Mouse (Mus musculus): Measurements from ENCODE around the gene Pfkp.

Gene Pfkp

DNA sequence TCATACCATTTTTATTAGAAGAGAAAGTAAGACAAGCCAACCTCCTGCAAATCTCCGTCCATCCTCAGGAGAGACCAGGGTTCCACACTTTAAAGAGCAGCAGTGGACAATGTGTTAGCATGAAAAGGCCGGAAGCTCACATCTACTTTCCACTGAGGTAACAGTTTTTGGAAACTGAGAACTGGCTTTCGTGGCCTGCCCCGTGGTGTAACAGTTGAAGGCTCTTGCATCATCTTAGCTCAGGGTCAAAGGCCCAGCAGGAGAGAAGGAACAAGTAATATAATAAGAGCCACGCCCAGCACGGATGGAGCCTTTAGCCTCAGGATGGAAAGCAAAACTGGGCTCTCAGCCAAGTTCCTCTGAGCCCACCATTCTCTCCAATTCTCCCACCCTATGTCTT lies 12.1 kb downstream of the Pfkp start:
- DNase-seq: no peak

DNA sequence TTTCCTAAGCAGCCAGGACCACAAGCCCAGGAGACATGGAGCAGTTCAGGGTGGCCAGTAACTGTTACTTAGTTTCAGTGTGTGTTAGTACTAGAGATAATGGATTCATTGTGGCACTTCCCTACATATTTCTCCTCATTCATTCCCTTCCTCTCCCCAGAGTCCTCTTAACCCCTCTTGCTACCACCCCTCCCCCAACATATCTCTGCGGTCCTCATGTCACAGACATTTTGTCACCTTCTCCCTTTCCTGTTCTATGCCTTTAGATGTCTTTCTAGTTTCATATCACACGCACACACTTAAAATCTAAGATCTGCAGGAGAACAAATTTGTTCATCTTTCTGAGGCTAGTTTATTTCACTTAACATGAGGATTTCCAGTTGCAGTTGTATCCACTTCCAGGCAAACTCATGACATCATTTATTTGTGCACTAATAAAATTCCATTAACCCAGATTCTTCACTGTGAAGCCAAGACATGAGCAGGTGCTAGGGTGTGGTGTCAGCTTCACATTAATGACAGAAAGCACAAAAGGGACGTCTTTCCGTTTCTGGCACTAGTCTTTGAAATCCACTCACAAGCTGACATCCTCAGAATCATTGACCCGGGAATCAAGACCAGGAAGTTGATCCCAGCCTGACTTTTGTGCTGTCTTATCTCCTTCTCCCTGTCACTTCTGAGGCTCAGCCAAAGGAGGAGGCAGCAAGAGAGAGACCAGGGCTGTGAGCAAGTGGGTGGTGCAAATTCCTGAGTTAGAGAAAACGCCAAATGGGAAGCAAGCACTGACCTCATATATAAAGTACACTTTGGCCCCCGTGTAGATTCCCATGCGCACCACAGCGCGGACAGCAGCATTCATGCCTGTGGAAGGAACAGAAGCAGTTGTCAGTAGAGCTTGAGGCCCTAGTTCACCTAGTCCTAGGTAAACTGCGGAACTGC lies 13.2 kb downstream of the Pfkp start:
- no peak for DNase-seq

DNA sequence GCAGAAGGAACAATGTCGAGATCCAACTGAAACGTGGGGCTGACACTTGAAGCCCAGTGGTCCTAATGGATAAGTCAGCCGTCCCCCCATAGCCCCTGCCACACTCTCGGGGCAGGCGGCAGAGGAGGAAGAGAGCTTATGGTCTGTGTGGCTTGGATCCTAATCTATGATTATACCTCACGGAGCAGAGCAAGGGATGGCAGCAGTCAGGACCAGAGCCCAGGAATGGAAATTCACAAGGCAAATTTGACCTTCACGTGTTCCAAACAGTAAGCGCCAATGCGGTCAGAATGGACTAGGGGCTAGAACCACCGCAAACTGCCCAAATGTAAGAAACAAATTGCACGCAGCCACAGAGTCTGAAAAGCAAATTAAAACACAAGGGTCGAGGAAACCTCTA lies 14.5 kb downstream of the Pfkp start:
- no peak for DNase-seq

DNA sequence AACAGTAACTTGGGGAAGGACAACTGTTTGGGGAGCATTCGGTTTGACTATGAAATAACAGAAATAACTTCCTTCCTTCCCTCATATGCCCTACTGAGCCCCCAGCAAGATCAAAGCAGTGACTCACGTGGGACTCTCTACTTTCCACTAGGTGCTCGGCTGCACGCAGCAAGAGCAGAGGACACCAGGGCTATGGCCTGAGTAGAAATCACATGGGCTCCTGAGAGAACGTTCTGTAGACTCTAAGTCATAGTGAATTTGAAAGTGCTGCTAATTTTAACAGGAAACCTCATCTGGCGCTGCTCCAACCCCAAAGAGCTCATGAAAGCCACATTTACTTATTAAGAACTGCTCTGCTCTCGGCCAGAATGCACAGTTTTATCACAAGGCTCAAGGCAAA lies 15.1 kb downstream of the Pfkp start:
- DNase-seq: peak; percentile 45

DNA sequence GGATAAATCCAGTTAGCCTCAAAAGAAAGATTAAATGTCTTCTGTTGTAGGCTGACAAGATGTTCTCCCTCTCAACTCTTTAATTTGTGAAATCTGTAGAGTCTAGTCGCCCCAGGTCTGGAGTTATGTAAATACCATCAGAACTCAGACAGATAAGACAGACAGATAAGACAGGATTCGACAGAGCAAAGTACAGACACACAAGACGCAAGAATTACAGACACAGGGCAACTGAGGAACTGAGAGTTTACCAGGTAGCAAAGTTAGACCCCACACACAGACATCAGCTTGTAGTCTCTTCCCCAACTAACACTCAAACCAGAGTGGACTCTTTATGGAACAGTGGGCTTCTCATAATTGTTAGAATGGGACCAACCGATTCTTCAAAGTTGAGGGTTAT lies 15.6 kb downstream of the Pfkp start:
- no peak for DNase-seq

DNA sequence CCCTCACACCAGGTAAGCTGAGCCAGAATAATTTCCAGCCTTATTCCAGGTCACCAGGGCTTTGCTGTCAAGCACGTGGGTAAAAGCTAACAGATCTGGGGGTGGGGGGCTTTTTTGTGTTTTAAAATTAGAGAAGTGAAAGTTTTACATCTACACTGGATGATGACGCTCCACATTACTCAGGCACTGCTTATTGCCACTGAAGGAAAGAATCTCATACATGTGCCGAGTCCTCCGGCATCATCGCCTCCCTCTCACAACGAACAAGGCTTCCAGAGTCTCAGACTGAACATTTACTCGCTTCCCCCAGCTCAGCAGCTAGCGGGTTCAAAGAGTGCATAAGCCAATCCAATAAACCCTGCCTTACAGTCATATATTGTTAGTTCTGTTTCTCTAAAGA lies 16.1 kb downstream of the Pfkp start:
- no peak for DNase-seq

DNA sequence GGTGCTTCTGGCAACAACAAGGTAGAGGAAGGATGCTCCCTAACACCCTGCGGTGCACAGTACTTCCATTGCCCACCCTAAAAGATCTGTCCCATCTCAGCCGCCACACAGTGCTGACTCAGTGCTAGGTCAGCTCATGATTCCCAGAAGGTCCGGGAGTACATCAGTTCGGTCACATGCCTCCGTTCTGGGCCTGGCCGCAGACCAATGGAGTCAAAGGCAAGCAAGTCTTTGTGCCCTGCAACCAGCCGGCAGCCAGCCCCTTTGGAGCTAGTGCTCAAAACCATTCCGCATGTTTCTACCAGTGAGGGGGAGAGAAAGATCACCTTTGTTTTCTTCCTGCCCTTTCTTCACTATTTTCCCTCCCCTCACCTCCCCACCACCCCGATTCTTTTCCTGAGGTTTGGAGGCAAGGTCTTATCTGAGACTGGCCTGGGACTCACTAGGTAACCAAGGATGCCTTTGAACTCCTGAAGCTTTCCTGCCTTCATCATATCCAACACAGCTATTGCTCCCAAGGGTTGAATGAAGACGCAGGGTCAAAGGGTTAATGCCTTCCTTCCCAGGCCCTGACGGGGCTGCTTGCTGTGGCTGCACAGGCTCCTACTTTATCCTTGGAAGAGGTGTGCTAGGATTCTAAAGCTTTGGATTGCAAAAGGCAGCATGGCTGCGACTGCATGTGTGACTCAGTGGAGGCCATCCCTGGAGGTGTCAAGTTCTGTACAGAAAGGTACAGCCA lies 16.6 kb downstream of the Pfkp start:
- DNase-seq: no peak

DNA sequence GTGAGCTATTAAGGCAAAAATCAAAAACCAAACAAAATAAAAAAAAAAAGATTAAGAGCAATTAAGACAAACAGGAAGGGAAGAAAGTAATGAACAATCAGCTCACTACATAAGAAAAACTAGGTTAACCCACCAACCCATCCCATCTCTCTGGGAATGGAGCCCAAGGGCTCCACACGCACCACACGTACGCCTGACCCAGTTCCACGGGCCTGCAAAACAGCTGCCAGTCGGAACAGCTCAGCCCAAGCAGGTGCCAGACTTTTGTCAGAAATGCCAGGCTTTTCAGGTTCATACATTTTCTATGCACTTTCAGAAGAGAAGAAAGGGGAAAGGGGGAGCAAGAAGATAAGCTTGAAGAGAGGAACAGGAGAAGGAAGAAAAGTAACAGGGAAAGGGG lies 17.9 kb downstream of the Pfkp start:
- DNase-seq: no peak

DNA sequence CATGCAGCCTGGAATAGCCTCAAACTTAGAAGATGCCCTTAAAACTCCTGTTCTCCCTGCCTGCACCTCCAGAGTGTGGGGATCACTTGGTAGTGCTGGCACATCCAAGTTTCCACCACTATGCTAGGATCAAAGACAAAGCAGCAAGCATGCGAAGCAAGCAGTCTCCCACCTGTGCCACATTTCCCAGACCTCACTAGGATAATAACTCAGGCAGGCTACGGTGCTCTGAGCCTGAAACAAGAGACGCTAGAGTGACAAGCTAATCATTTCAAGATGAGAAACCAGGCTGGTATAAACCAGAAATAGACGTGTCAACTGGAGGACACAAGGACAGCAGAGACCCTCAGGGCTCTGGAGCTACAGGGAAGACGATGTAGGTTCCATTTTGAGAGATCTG lies 18.6 kb downstream of the Pfkp start:
- DNase-seq: no peak

DNA sequence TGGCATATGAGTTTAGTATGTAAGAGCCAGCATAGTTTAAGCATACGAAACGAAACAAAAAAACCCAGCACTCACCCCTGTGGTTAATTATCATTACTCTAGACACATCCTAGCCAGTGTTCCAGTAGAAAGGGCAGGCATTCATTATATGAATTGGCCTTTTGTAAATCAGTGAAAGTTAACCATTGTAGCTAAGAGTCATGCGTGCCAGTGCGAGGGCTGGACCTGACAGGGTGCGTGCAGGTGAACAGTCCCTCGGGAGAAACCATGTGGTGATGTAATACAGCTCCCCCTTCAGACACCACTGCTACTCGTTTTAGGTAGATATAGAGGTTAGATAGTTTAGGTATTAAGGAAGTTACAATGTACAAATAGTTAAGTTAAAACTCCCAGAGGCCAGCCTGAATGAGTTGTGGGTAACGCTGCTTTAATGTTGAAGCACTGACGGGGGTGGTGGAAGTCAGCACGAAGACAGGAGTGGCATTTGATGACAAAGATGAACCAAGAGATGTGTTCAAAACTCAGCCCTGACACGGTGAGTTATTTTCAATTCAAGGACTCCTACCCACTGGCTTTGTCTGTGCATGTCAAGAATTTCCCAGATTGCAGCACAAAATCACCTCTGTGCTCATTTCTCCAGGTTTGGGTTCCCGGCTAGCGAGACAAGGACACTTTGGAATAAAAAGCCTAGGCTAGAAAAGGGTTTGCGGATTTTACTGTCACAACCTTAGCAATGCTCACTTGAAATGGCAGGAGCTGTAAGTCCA lies 19.4 kb downstream of the Pfkp start:
- peak; percentile 60 for DNase-seq

DNA sequence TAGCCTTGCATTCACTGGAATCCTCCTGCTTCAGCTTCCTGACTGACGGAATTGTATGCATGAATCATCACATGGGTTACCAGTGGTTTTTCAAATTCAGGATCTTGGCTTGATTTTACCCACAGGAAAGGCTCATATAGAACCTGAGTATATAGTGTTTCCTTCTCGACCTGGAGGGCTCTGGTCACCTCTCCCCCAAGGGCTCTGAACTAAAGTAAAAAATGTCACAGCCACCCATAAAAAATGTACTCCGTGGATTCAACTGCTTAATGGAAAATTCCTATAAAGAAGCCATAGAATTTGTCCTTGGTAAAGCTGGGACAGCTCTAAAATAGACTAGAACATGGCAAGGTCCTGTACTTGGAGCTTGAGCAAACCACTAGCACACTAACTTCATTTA lies 20.3 kb downstream of the Pfkp start:
- DNase-seq: no peak

DNA sequence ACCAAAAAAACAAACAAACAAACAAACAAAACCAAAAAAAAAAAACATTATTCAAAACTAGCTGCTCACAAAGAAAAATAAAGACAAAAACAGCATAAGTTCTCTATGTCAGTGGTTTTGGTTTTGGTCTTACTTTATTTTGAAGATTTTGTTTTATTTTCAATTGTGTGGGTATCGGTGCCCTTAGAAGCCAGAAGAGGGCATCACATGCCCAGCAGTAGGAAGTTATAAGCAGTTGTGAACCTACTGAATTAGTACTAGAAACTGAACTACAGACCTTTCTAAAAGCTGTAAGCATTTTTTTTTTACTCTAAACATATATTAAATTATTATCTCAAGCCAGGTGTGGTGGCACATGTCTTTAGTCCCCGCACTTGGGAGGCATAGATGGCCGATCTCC lies 21.2 kb downstream of the Pfkp start:
- DNase-seq: no peak

DNA sequence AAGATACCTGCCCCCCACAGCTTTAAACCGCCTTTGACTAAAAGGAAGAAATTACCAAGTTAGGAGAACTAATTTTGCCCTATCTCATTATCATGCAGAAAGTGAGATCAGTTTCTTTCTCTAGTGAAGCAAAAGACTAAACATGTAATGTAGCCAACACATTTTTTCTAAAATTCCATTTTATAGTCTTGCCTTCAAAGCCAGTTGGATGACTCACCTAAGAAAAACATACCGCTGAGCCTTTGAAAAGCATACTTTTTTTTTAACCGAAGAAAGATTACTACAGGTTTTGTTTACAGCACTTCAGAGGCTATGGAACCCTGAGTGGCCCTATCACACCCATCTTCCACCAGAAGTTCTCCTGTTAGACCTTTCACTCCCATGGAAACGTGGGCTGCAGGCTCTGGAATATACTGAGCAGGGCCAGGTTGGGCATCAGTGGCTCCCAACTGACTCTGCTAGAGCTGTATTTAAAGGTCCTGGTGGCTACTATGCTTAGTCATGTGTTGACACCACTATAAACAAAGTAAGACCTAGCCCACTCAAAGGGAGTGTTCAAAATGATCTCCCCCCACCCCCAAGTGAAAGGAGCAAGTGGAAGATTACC lies 22.0 kb downstream of the Pfkp start:
- DNase-seq: no peak

DNA sequence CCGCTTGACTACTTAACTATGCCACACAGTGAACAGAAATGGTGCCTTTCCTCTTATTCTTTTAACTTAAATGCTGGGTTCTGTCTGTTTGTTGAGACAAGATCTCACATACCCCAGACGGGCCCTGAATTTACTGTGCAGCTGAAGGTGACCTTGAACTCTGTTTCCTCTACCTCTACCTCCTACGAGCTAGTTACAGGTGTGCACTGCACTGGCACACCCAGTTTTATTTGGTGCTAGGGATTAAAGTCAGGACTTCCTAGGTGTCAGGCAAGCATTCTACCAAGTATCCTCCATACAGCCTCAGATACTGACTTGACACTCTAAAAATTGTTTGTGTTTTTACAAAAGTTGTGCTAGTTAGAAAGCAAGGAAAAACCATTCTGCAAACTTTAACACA lies 22.6 kb downstream of the Pfkp start:
- DNase-seq: no peak

DNA sequence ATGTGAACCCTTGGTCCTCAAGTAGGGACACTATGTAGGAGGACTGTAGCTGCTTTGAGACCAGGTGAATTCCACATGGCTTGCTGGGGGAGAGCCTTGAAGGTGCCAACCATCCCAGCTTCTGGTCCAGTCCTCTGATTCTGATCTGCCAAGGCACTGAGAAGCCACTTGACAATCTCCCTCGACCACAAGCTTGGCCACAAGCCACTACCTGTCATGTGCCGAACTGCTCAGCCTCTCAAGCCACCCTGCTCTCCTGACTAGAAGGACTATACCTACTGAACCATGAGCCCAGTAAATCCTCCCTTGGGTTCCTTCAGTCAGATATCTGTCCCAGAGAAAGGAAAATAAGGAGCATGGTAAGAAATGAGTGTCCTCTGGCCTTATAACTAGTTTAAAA lies 24.0 kb downstream of the Pfkp start:
- DNase-seq: no peak

DNA sequence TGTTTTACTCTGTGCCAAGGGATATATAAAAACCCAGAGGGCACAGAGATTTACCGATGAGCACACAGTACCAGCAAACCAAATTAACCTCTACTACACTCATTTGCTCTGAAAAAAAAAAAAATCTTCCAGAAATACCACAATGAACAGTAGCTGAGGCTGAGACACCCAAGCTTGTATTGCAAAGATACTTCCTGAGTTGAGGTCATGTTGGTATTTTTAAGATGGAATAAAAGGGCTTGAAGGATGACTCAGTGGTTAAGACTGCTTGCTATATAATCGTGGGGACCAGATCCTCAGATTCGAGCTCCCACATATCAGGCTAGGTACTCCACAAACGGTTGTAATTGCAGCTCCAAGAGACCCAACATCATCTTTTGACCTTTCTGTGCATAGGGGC lies 24.5 kb downstream of the Pfkp start:
- no peak for DNase-seq

DNA sequence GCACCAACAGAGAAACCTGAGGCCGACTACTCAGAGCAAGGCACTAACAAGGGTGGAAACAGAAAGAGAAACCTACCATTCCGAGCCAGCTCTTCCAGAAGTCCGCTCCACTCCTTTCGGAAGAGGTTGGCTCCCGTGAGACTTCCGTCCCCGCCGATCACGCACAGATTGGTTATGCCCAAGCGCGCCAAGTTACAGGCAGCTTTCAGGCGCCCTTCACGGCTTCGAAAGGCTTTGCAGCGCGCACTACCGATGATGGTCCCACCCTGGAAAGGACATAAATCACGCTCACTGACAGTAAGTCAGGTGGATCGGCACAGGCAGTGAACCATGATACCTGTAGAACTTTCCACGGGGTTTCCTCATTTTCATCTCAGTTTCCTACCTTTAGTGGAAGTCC lies 26.7 kb downstream of the Pfkp start:
- DNase-seq: no peak

DNA sequence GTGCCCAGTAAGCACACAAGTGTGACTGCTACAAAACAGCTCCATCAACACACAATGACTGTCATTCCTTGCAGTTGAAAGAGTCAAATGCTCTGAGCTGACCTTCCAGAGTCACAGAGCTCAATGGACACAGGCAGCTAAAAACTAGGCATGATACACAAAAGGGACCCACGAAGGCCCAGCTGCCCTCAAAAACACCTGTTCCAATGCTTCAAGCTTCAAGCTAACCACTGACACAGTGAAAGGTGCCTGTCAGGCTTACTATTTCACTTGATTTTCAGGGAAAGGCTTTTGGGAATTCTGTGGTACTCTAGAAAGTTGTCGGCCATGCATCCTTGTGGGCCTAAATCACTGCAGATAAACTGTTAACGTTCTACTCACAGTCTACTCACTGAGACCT lies 28.3 kb downstream of the Pfkp start:
- no peak for DNase-seq

DNA sequence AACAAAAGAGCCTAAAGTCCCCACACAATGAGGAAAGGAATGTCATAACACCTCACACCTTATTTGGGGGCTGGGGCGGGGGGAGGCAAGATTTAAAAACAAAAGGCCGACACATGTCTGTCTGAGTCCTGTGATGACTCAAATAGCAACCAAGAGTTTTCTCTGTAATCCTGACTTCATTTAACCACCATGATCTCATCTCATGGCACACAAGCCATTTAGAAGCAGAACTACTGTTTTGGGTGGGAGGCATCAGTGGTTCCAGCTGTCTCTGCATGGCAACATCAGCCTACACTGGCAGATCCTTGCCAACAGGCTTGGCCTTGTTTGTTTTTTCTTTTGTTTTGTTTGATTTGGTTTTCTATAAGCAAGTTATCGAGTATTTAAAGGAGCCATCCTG lies 29.9 kb downstream of the Pfkp start:
- no peak for DNase-seq

DNA sequence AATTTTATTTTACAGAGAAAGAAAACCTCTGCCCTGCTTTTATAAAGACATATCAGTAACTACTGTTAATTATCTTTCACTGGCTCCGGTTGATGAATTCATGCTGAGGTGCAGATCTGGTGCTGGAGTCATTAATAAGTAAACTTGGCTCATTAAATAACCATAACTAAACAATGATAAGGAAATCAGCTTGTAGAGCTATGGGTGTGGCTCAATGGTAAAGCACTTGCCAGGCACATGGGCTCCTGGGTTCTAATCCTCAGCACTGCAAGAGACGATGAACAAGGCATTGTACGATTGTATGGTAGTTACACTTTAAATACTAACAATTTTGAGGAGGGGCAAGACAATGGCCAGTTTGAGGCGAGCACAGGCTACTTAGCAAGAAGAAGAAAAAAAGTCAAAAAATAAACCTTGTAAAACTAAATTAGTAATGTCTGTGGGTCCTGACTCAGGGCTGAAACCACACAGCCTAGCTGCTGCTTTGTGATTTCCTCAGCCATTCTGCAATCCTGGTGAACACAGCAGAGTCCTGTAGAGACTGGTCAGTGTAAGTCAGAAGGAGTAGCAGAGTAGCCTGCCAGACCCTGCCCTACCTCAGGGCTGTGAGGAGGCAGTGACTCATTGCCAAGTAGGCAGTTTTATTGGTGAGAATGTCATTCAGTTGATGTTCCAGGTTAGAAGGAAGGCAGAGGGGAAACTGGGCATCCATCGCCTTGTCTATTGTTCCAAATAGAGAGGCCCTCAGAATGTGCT lies 34.7 kb downstream of the Pfkp start:
- DNase-seq: no peak

DNA sequence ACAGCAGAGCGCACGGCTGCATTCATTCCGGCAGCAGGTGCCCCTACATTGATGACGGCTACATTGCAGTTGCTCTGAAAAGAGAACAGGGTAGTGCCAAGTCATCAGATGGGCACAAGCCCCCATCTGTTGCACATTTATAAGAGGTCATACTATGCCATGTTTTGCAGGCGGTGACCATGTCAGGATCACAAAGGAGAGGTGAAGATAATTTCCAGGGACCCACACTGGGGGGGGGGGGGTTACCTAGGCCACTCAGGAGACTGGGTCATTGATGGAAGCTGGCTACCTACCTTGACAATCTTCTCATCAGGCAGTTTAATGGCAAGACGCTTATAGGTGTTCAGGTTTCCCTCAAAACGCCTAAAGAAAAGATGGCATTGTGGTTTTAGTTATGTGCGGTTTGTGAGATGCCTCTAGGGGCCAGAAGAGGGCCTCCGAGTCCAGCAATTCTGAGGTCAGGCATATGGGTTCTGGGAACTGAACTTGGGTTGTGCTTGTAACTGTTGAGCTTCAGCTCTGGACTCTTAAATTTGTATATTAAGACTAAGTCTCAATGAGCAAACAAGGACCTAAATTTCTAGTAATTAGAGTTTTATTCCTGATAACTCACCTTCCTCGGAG lies 45.7 kb downstream of the Pfkp start:
- no peak for DNase-seq

DNA sequence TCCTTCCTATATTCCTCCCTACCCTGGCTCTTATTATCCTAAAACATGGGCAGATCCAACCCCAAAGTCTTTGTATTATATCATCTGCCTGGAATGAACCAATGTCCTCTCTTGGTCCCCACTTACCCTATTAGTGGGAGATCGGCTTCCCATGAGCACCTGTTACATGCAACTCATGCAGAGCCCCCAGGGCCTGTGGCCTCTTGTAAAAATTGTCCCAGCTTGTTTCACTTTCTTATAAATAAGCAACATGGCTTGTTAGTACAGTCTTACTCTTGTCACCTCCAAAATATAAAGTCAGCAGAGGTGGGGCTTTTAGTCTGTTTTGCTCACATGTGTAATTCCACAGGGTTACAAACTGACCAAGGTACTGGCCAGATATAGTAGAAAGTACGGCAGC lies 46.9 kb downstream of the Pfkp start:
- no peak for DNase-seq

All from kidney, adult 9 months (tissue).